Mouse (Mus musculus): Measurements from ENCODE around the gene Syngr3.

DNA sequence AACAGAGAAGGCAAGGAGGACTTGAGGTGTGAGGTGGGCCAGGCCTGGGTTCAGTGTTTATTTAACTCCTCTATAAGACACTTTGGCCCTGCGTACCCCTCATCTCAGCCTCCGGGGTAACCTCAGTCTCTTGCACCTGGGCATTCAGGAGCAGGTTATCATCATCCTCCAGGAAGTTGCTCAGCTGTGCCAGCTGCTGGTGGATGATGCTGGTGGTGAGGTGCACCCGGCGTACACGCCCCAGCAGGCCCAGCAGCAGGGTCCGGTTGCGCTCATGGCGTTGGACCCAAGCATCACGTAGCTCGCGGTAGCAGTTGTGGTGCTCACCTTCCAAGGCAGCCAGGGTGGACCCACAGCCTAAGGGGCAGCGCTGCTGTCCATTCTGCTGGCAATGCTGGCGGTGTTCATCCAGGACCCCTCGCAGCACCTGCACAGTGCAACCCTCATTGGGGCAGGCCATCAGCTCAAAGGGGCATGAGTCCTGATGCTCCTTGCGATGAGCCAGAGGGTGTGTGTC is 26.5 kb upstream of the Syngr3 start:
- TF ChIP-seq CTCF (IDR thresholded peaks at IDR 0.05; ENCODE audit: extremely low read depth, insufficient read depth, low read length) (no peak), POLR2A (IDR thresholded peaks at IDR 0.05; ENCODE audit: extremely low read depth, insufficient read depth, low read length) (no peak)

Data from cortical plate, adult 2 months (tissue).